Mouse (Mus musculus) erythroid progenitor cell, adult 5-6 weeks (primary cell): Measurements from ENCODE around the gene Pdlim4. TPM values are rescaled to one million over a fixed set of nuclear protein-coding genes. Genes with fewer than 3 reads are reported as not detected.
"Not testable (repeated sequence)": the region's sequence is repeated elsewhere in the genome, so short reads cannot be mapped to it uniquely, and the experiment has no call there.

Experiments
- ATAC-seq: replicated peaks from 2 replicates; pipeline ENCODE4 v1.8.0; 2016; ENCODE audit warnings: moderate number of reproducible peaks, mild to moderate bottlenecking, moderate TSS enrichment, inconsistent platforms; ENCODE audit not compliant: poor library complexity, low FRiP score, severe bottlenecking
- total RNA-seq, 2 experiments: library from RNA; stranded (forward) in 1 of 2; stranded (reverse) in 1 of 2; fragments of 150-400 nt in 1 of 2; fragments of 186-747, 209-891 nt in 1 of 2; gene quantifications; 2 replicates each; pipeline versions ENCODE4 v1.2.3 to v1.2.4; 2015 to 2017; ENCODE audit warnings: low replicate concordance in 2 of 2

The Pdlim4 gene
- total RNA-seq, 2 experiments from 2014 or later: not detected

- no peak for ATAC-seq
Measured at GRCm38 (mm10) chr11:54064412-54064978, 4.3 kb downstream of the Pdlim4 start.

DNA sequence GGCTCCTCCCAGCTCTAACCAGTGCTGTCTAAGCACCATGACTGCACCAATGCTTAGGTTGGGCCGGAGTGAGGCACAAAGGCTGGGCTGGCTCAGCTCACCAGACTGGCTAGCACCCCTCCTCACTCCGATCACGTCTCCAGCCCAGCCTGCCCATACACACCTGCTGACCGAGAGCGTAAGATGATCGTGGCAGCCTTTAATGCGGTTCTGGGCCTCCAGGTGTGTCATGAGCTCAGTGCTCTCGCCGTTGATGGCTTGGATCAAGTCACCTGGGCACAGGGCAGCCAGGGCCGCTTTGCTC lies 5.4 kb downstream of the Pdlim4 start:
- ATAC-seq: no peak

GRCm38 (mm10) chr11:54062753-54063471 lies 5.9 kb downstream of the Pdlim4 start:
- ATAC-seq: no peak

DNA sequence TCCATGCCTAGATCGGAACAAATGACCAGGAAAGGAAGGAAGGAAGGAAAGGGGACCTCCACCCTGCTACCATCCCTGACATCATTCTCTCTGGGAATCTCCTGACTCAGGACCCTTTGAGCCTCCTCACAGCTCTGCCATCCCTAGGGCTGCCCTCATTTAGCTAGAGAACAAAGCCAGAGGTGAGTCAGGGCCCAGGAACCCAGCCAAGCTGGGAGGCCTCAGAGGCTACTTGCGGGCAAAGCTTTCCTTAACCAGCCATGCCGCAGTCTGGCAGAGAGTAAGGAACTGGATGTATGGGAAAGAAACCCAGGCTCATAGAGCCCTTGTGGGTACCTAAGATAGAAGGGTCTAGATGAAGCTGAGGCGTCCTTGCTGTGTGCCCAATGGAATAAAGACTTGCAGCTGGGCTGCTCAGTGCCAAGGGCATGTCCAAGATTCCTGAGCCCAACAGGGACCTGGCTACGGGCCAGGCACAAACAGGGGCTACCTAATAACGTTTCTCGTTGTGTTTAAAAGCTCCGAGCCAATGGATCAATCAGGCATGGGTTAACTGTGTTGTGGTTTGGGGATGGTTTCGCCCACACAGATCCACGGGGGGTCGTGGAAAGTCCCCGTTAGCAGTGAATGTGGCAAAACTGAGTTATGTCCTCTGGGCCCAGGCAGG lies 6.6 kb downstream of the Pdlim4 start:
- ATAC-seq: no peak

DNA sequence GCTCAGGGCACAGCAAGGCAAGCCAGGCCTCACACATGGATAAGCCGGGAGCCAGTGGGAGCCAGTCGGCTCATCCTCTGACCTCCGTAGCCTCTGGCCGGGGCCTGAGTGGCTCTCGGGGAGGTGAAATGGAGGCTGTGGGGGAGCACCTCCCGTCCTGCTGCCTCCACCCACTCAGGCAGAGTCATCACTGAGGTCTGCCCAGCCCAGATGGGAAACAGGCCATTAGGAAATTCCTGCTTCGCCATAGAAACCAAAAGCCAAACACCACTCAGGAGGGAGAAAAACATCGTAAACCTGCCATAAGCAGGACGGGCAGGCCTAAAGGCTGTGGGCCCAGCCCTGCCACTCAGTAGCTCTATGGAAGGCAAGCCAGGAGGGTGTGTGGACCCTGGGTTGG lies 8.5 kb downstream of the Pdlim4 start:
- no peak for ATAC-seq

GRCm38 (mm10) chr11:54059526-54059925 lies 9.3 kb downstream of the Pdlim4 start:
- no peak for ATAC-seq

GRCm38 (mm10) chr11:54058643-54059042 lies 10.2 kb downstream of the Pdlim4 start:
- ATAC-seq: no peak

DNA sequence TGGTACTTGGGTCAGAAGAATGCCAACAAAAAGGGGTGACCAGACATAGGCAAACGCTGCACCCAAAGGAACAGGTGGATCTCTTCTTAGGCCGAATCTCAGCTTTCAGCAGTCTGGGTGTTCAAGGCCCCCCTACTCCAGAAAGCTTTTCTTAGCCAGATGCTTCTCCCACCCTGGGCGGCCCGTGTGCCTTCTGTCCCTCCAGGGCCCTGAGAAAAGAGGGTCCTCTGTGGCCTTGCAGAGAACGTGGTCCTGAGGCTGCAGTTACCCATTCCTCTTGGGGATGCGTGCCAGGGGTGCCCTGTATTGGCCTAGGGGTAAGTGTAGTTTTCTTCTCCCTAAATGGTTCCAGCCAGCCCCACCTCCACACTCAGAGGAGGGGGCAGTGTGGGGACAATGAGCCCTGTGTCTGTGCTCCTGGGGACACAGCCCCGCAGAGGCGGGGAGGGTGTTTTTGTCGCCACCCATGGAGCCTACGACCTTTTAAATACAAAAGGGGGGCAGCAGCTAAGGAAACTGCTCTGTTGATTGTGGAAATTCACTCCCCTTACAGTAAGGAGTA lies 10.7 kb downstream of the Pdlim4 start:
- no peak for ATAC-seq

DNA sequence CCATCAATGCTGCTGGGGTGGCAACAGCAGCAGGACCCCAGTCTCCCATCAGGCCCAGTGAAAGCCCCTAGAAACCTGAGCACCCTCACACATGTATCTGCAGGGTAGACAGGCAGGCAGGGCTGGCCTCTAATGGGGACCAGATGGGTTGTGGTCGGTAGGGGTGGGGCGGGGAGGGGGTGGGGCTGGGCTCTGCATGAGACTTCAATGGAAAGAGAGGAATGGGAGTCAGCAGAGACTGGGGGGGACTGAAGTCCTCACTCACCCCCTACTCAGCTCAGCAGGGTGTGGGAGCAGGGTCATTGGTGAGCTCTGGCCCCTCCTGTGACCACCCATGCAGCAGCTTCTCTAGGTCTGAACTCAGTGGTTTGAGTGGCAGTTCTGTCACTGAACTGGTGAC lies 11.4 kb downstream of the Pdlim4 start:
- ATAC-seq: no peak

DNA sequence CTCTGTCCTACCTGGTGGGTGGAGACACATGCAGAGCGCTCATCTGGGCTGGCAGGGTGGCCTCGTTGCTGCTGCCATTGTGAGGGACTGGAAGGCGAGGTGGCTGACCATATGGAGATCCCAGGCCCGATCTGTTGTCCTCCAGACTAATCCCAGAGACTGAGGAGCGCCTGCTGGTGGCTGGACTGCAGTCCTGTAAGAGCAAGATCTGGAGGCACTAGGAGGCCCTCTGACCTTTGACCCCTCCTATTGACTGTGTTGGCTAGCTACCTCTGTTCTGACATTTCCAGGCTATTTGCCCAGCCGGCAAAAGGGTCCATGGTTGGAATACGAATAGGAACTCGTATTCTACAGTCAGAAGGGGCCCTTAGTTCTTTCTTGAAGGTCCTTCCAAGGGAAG lies 12.7 kb downstream of the Pdlim4 start:
- no peak for ATAC-seq

DNA sequence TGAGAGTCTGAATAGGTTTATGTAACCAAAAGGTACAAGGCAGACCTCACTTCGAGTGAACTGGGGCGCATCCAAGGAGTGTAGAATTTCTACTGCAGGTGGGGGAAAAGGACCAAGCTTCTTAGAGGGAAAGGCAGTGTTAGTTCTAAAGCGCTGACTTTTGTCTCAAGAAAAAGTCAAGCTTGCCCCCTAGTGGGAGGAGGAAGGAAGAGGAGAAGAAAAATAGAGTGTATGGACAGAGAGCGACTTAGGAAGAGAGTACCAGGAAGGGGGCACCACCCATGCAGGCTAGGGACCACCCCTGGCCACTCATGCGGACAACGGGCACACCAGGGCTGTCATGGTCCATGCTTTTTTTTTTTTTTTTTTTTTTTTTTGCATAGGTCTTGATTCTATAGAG lies 14.6 kb downstream of the Pdlim4 start:
- ATAC-seq: peak; percentile 76; the same call in 1 of the 2 replicates

DNA sequence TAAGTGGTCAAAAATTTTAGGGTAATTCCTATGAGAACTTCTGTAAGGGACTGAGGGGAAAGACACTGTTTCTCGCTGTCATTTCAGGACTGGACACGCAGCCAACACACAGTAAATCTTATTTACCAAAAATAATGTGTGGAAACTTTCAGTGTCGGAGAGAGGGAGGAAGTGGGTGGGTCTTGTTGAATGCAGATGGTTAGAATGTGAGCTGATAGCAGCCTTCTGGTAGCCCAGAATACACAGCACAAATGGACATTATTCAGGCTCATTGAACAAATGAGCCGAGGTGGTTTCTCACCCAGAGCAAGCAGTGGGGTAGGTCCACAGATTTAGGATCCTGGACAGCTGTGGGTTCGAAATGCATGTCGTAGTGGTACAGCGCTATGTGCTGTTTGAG lies 15.7 kb downstream of the Pdlim4 start:
- no peak for ATAC-seq

GRCm38 (mm10) chr11:54052128-54052527 lies 16.7 kb downstream of the Pdlim4 start:
- no peak for ATAC-seq

DNA sequence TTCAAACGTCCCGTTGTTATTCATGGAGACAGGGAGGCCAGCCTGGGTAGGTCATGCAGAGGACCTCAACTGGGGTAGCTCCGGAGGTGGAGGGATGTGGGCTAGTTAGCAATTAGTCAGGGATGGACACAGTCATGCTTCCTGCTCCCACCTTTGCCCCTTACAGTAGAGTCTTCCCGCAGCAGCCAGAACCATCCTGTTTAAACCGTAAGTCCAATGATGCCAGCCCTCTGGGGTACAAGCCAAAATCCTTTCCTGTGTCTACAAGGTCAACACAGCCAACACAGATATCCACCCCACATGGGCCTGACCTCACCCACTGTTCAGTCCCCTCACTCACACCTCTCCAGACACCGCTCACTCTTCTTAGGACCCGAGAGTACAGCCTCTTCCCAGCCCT lies 17.7 kb downstream of the Pdlim4 start:
- no peak for ATAC-seq

GRCm38 (mm10) chr11:54050205-54050604 lies 18.6 kb downstream of the Pdlim4 start:
- ATAC-seq: no peak

GRCm38 (mm10) chr11:54040676-54041075 lies 28.1 kb downstream of the Pdlim4 start:
- ATAC-seq: no peak

GRCm38 (mm10) chr11:54032872-54033271 lies 35.9 kb downstream of the Pdlim4 start:
- not testable (repeated sequence) for ATAC-seq

DNA sequence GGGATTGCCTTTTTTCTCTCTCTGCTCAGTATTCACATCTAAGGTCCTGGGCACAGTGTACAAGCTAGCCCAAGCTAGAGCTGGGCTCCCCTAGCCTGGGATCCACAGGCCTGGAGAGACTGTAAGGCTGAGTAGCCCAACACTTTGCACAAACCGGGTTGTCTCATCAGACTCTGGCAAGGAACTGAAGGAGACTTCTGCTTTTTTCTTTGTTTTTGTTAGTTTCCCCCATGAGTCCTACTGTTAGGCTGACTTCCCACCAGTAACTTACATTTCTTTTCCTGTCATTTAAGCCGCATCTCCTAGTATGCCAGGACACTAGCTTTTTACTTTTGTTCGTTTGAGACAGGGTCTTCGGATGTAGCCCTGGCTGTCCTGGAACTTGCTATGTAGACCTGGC lies 39.8 kb downstream of the Pdlim4 start:
- peak; percentile 5; the same call in 1 of the 2 replicates for ATAC-seq

DNA sequence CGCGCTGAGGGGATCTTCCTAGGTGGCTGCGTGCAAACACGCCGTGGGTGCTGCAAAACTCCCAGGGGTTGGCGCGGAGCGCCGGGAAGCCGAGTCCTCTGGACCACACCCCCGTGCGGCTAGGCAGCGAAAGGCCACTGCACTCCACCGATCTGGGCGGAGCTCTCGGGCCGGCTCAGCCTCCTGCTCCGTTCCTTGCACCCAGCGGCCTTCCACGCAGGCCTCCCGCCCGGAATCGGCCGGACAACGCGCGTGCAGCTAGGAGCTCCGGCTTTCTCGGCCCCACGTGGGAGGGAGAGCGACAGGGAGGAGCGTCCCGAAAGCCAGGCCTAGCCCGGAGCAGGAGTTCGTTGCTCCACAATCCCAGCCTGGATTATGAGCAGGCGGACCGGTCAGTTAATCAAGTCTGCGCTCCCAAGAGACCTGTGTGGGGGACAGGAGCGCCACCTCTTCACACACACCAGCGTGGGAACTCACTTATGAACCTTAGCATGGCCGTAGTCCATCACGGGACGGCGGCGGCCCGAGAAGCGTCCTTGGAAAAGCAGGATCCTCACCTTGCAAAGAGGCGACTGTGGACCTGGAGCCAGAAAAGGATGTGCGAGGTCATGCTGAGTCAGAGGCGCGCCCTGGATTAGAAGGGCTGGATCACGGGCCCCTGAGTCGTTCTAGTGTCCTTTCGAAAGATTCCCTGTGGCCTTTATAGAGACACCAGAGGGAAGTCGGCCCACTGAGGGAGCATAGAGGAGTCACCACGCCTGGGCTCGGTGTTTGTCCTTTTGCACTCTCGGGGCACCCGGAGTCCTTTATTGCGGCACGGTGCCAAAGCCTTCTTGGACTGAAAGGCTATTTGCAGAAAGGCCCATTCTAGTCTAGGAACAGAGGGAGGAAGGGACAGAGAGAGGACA lies 40.5 kb downstream of the Pdlim4 start, which contains the start of gene Slc22a4:
Slc22a4 (minus strand) TSS at position 47 of the 908 bp plus-strand sequence.
- peak; percentile 78 for ATAC-seq
